Comparison of ENCODE assay signal across 8 mouse cellular contexts in genomic region chr13:43795334-43795733, GRCm38 (mm10). TPM values are rescaled to one million over a fixed set of nuclear protein-coding genes. Genes with fewer than 3 reads are reported as not detected.
DNase-seq lines count a peak whose midpoint lies in the region; ATAC-seq and TF ChIP-seq lines count a peak whose summit lies in the region.

No protein-coding gene starts in this region.

- no peaks in the 10 kb centered on the region for H3K27me3 ChIP-seq in CH12.LX (replicated peaks)

- peaks cover 83 to 96% of the 10 kb centered on the region in 2 experiments for H3K36me3 ChIP-seq in CH12.LX (replicated peaks in 1 of 2; ENCODE audit: control insufficient read depth in 1 of 2, insufficient read depth in 1 of 2, low read length in 1 of 2)

- no peak for TF ChIP-seq EP300 in CH12.LX (IDR thresholded peaks at IDR 0.05; ENCODE audit: low read length)

- H3K9me3 ChIP-seq in CH12.LX (replicated peaks; ENCODE audit: low read length): no peaks in the 10 kb centered on the region

- intact Hi-C loops in heart, postnatal 14 days (cut with DNase I): loop anchor here (2.0 to 10.0 kb wide), 5 partner anchors 67 to 1183 kb away; no protein-coding TSS in a partner anchor

- no peak overlapping the region for H3K9ac ChIP-seq in CH12.LX (ENCODE audit: insufficient read depth, low read depth)

- TF ChIP-seq RAD21 in CH12.LX (IDR thresholded peaks at IDR 0.05; ENCODE audit: low read depth, low read length): no peak; the same call in 1 of the 2 replicates

- ATAC-seq in CD4-positive, CD25-positive, alpha-beta regulatory T cell, adult 4 months: no peak

- peak; percentile 19 for DNase-seq in CD4-positive, CD25-positive, alpha-beta regulatory T cell, adult 2 months (ENCODE audit: low read depth, low spot score)
- peak in 1 of 2 experiments; percentile 42 for DNase-seq in layer of hippocampus, adult 2 months (ENCODE audit: low spot score in 2 of 2)
- no peak for DNase-seq in layer of hippocampus, postnatal 36 days
- no peak for DNase-seq in CH12.LX (ENCODE audit: extremely low read depth)
- peak; percentile 41 to 62 for DNase-seq in heart, postnatal 14 days
- DNase-seq in right cerebral cortex, postnatal 14 days: peak; percentile 42
- no peak for DNase-seq in natural killer cell, adult 2 months (ENCODE audit: low spot score in 2 of 2)

- no peak overlapping the region for H3K27ac ChIP-seq in layer of hippocampus, adult 2 months
- H3K27ac ChIP-seq in CH12.LX (ENCODE audit: insufficient read depth, low read depth): no peak overlapping the region

- H3K4me1 ChIP-seq in CH12.LX (ENCODE audit: control insufficient read depth in 1 of 2, insufficient read depth in 2 of 2): peaks cover 35 to 96% of the 10 kb centered on the region in 2 experiments

- H3K79me2 ChIP-seq in CH12.LX (replicated peaks; ENCODE audit: control insufficient read depth, extremely low read depth, insufficient read depth, poor library complexity, severe bottlenecking): peaks cover 83% of the 10 kb centered on the region

- in situ Hi-C loops in CH12.LX (cut with MboI; ENCODE audit: low pct_ligation_motif_present, low pct_unique_long_range_greater_than_20kb, low sequenced_read_pairs): no loop called here

- no peak overlapping the region for H3K4me3 ChIP-seq in layer of hippocampus, adult 2 months
- no peak overlapping the region for H3K4me3 ChIP-seq in CH12.LX (replicated peaks in 1 of 3; ENCODE audit: low read depth in 2 of 3, low read length in 2 of 3, poor library complexity in 1 of 3)

- no peak for TF ChIP-seq POLR2A in CH12.LX (IDR thresholded peaks at IDR 0.05; ENCODE audit: low read depth, low read length)

- dilution Hi-C loops in CH12.LX (cut with MboI; ENCODE audit: extremely low pct_ligation_motif_present, extremely low pct_unique_long_range_greater_than_20kb, low sequenced_read_pairs): no loop called here

- no peak overlapping the region for H3K4me2 ChIP-seq in CH12.LX (ENCODE audit: insufficient read depth, low read depth, poor library complexity, severe bottlenecking)

- peak; percentile 83 for TF ChIP-seq CTCF in layer of hippocampus, adult 2 months (conservative IDR thresholded peaks at IDR 0.05)
- no peak for TF ChIP-seq CTCF in CH12.LX (conservative IDR thresholded peaks at IDR 0.05 in 1 of 2, IDR thresholded peaks at IDR 0.05 in 1 of 2; ENCODE audit: low read depth in 2 of 2, low read length in 2 of 2)

TF ChIP-seq in CH12.LX, 34 proteins besides CTCF, POLR2A, EP300 and RAD21:
- TF ChIP-seq BHLHE40 (IDR thresholded peaks at IDR 0.05; ENCODE audit: low read depth, low read length) (no peak), POLR2AphosphoS2 (IDR thresholded peaks at IDR 0.05; ENCODE audit: low read depth, low read length) (peak; percentile 18; the same call in 1 of the 2 replicates)

RNA-seq across cellular contexts. Expression of gene Cd83, which starts 10.8 kb away (rescaled TPM):
- 100 to 1,000 TPM; 294 to 385 TPM for polyA plus RNA-seq in CD4-positive, CD25-positive, alpha-beta regulatory T cell, adult 4 months (2017; shearing (Covaris generic))
- 1 to 10 TPM; 7.5 to 8.3 TPM for total RNA-seq in layer of hippocampus, adult 2 months (2021)
- total RNA-seq in layer of hippocampus, postnatal 36 days (2021): 1 to 10 TPM; 7.0 to 8.1 TPM
- total RNA-seq in CH12.LX (2012; rRNA removed): 103 and 129 TPM in 2 replicates
- 298 and 307 TPM in 2 replicates for total RNA-seq in CH12.LX (2014; rRNA removed)
- 106 and 109 TPM in 2 replicates for polyA plus RNA-seq in CH12.LX (2012; ENCODE audit: insufficient read length, low read depth)
- 1 to 10 TPM; 3.2 to 5.3 TPM for total RNA-seq in heart, postnatal 14 days (2021)

Comparison
In these comparisons a context has a peak if more than half of its experiments do, and no peak if none do; other contexts are left out.
1. DNase-seq: peak in CD4-positive, CD25-positive, alpha-beta regulatory T cell, adult 2 months (single experiment), heart, postnatal 14 days (2 of 2) and right cerebral cortex, postnatal 14 days (single experiment); none in layer of hippocampus, postnatal 36 days (0 of 2), CH12.LX (single experiment) and natural killer cell, adult 2 months (0 of 2).
2. RNA of gene Cd83, which starts 10.8 kb away (total RNA-seq): 103 to 307 TPM in CH12.LX; 7.5 to 8.3 TPM in layer of hippocampus, adult 2 months, 7.0 to 8.1 TPM in layer of hippocampus, postnatal 36 days and 3.2 to 5.3 TPM in heart, postnatal 14 days; every median in the first group is over 10 times any median in the second.